Mouse (Mus musculus): ENCODE measurements around the gene Ly86.

The Ly86 gene

DNA sequence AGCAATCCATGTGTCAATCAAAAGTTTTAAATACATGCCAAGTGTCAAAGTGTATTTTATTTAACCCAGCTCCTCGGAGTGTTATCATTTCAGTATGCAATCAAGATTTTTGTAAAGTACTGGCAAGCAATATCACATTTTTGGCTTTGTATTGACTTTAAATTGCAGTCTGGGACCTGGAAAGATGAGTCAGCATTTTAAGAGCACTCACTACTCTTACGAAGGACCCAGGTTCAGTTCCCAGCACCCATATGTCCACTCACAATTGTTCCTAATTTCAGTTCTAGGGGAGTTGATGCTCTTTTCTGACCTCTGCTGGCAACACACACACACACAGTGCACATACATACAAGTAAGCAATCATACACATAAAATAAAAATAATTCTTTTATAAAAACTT, 86.7 kb downstream of the Ly86 start:
- in situ Hi-C loops (cut with MboI): no loop called here

DNA sequence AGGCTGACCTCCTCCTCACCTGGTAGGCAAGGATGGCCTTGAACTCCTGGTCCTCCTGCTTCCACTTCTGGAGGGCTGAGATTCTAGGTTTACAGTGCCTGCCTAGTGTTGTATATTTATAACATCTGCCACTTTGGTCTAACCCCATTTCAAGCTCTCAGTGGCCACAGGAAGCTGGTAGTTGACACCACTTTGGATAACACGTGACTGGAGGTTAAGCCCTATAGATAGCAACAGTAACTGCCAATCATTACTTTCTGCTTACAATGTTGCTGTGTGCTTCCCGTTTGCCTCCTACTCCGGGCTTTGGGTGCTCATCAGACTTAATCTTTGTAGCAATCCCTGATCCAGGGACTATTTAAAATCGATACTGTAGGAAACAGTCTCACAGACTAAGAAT, 87.6 kb downstream of the Ly86 start:
- in situ Hi-C loops (cut with MboI): no loop called here

DNA sequence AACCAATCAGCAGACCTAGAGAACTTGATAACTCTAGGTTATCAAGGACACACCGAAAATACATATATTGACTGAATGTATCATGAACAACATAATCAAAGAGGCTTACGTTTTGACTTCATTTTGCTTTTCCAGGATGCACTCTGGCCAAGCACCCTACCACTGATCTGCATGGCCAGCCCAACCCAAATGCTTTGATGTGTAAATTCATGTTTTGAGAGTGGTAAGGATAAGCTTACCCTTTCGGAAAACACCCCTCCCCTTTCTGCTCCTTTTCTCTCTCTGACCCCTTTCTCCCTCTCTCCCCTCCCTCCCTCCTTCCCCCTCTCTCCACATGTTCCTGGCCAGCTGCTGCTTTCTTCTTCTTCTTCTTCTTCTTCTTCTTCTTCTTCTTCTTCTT, 88.1 kb downstream of the Ly86 start:
- in situ Hi-C loops (cut with MboI): no loop called here

DNA sequence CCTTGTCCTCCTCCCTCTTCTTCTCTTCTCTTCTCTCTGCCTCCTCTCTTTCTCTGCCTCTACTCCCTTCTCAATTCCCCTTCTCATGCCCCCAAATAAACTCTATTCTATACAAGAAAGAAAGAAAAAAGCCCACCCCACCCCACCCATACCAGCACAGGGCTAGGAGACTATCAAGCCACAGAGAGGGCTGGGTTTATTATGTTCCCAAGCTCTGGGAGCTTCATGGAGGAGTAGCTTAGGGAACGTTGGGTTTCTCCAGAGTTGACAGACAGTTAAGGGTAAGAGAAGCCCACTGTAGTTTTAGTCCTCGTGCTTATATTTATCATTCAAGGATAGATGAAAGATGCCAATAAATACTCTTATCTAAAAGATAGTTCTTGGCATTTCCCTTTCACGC, 88.7 kb downstream of the Ly86 start:
- in situ Hi-C loops (cut with MboI): no loop called here

DNA sequence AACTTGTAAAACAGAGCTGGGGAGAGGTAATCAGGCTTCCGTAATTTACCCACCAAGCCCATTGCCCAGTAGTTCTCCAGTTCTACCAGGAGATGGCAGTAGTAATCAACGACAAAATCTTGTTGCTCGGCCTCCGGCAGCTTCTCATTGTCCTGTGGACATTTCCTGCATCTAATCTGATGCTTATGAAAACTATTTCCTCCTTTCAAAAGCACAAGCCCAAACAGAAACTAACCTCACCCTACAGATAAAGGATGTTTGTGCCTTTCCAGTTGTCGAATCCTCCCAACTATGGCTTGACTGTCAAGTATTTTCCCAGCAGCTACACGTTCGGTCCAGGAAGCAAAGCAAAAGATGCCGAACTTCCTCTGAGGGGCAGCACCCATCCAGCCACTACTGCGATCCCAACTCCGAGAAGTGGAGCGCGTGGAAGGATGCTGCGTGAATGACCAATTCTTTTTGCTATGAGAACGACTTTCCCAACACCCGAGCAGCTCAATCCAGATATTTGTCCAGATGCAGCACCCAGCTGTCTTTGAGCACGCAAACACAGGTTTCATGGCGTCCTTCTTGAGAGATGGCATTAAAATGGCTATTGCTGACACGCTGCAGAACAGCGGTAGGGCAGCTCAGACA, 89.2 kb downstream of the Ly86 start:
- in situ Hi-C loops (cut with MboI): no loop called here

DNA sequence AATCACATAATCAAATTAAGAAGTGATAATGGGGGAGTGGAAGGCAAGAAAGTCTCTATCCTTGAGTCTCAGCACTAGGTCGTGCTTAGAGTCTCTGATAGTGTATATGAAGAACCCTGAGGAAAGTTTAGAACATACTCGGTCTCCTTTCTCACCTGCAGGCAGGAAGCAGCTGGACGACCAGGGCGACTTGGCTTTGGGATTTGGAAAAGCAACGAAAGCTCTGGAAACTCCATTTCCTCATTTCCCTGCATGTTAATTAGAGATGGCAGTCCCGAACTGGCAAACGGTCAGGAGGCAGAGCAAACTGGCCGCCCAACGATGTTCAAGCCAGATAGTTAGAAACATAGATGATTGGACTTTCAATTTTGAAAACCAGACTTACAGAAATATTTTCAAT, 89.8 kb downstream of the Ly86 start:
- in situ Hi-C loops (cut with MboI): no loop called here

DNA sequence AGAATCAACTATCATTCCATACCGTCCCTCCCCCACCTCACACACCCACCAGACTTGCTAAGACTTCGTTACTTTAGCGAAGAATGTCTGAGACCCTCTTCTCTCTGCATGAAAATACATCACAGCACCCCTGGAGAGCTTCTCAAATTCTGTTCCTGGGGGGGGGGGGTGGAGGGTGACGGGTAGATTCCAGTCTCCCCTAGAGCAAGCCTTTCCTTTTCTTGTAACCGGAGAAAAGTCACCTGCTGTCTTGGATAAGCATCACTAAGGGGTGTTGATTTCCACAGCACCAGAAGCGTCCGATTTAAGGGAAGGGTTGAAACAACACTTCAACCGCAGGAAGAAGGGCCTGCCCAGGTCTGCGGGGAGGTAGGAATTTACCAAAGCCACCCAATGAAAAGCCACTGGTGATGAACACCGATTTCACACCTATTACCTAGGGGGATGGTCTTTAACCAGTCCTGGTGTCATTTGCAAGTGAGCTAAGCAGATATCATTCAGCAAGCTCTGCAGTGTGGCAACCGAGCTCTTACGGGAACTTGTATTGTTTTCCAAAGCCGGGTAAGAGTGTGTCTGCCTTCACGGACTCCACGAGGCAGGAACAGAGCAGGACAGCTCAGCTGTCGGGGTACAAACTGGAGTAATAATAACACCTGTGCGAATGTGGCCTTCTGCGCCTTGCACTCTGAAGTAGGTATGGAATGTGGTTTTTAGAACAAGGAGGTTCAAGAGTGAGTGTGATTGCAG, 91.4 kb downstream of the Ly86 start:
- in situ Hi-C loops (cut with MboI): no loop called here

DNA sequence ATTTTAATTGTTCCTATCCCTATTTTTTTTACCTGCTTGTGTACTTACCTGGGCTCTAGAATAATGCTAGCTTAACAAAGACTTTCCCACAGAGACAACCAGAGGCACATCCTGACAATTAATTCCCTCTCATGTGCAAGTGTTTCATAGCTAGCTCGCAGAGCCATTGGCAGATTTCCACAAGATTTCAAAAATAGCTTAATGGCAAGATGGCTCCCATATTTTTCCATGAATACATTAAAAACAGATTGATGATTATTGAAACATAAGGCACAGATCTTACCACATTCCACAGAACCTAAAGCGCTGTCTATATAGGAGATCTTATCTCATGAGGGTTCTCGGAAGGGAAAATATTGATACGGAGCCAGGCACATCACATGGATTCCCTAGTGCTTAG, 93.8 kb downstream of the Ly86 start:
- in situ Hi-C loops (cut with MboI): no loop called here

DNA sequence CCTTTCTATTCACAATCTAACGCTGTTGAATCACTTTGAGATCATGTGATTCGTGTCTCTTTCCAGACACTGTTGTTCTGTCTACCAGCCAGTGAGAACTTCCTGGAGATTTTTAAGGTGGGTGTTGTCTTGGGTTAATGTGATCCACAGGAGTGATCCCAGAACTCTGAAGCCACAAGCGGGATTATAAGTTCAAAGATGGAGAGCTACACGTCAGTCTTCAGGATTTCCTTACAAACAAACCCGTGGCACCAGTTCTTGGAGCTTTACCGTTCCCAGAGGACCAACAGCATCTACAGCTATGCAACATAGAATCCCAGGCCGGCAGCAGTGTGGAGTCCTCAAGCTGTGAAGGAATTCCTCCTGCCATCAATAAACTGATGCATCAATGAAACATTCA, 94.5 kb downstream of the Ly86 start:
- in situ Hi-C loops (cut with MboI): no loop called here

DNA sequence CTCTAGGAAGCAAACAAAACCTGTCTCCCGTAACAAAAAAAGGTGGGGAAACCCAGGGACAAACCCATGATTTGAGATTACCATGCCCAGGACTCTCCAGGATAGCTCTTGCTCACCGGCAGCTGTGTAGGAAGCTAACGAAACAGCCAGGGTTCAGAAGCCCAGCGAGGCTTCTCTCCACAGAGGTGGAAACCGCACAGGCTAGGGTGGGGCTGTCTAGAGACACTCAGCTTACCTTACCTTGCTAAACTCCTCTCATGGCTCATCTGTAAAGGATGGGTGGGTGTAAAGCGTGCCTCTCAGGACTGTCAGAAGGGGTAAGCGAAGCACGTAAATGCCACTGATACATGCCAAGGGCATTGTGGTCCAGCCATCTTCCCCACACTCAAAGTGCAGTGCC, 94.9 kb downstream of the Ly86 start:
- in situ Hi-C loops (cut with MboI): no loop called here

DNA sequence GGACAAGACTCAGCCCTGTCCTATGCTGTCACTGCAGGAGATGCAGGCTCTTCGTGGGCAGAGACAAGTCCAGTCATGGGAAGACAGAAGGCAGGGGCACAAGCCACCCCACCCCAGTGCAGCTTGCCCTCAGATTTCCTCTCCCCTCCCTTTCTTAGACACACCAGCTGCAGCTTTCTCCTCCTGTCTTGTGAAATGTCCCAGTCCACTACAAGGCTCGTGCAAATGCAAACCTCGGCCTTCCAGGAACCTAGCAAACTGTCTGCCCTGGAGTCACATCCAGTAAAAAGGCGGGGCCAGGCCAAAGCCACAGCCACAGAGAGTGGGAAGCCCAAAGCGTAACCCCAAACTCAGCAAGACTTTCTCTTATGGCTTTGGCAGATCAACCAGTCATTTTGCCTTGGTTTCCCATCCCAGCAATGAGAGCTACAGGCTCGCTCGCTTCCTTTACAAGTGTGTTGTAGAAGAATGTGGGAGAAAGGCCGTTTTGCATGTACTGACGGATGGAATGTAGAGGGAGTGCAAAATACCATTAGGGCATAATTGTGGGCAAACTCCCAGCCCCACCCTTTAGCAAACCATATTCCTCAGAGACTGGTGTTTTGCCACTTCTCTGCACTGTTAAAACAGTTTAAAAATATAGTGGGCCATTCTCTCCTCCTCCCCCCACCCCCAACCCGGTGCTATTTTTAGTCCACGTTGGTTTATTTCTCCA, 95.7 kb downstream of the Ly86 start:
- in situ Hi-C loops (cut with MboI): no loop called here

DNA sequence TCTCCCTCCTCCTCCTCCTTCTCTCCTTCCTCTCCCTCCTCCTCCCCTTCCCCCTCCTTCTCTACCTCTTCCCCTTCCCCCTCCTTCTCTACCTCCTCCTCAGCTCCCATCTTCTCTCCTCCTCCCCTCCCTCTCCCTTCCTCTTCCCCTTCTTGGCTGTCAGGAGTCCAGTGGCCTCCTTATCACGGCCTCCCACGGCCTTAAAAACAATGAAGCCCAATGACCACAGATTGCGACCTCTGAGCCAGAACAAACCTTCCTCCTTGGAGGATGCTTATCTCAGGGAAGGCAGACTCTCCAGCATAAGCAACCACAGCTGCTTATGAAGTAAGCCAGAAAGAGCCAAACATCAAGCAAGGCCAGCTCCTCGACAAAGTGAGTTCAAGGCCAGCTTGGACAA, 97.0 kb downstream of the Ly86 start:
- in situ Hi-C loops (cut with MboI): no loop called here

DNA sequence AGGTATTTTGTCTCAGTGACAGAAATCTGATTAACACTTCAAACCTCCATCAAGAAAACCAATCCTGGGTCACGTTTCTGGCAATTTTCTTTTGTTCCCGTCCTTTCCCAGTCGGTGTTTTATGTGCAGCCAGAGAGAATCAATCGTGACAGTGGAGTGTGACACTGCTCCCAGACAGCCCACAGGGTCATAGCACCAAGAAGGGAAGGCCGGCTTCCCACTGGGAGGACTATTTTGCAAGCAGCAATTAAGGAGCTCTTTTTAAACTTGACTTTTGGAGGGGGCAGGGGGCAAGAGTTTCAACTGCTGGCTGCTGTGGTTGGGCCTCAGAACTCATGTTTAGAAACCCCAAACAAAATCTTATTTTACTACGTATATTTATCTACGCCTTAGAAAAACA, 97.5 kb downstream of the Ly86 start:
- in situ Hi-C loops (cut with MboI): no loop called here

DNA sequence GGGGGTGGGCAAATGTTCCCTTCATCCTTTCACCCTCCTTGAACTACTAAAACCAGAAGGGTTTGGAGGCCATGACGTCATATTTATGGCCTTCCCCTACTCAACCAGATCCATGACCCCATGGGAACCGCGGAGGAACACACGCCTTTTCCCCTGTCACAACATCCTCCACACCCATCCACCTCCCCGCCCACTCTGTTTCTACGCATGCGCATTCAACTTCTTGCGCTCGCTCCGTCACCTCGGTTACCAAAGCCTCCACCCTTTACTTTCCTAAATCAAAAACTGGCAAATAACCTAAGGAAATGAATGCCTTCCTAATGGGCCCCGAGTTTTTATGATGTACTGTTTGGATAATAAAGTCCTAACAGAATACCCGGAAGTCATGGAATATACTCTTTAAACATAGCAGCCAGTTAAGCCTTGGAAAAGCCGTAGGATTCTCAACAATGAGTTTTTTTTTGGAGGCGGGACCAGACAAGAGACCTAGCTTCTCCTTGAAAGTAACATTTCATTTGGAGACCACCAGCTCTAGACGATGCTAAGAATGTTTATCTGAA, 101.8 kb downstream of the Ly86 start:
- in situ Hi-C loops (cut with MboI): no loop called here

DNA sequence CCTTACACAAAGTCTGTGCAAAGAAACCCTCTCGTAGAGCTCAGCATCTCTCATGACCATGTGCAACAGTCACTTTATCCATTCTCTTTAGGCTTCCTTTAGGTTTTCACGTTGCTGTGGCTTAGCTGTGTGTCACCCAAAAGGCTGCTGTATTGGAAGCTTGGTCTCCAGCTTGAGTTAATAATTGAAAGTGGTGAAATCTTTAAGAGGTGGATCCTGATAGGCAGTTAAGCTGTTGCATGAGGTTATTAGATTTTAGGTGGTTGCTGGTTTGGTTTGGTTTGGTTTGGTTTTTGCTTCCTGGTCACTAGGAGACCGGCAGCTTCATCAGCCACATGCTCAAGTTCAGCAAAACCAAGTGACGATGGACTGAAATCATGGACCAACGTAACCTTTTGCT, 106.0 kb downstream of the Ly86 start:
- in situ Hi-C loops (cut with MboI): no loop called here

DNA sequence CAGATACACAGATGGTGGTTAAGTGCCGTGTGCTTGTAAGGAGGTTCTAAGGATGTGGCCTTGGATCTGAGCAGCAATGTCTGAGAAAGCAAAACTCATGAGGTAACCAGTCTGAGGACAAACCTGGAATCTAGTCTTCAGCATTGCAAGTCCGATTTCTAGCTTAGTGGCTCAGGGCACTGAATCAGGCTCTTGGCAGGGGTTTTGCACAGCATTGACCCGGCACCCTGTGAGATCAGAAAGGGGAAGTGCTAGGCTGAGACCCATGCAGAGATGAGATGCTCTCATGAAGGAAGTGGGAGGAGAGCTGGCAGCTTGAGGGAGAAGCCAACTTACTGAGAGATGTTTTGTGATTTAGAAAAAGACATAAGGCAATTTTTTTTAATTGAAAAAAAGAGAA, 106.5 kb downstream of the Ly86 start:
- in situ Hi-C loops (cut with MboI): no loop called here

DNA sequence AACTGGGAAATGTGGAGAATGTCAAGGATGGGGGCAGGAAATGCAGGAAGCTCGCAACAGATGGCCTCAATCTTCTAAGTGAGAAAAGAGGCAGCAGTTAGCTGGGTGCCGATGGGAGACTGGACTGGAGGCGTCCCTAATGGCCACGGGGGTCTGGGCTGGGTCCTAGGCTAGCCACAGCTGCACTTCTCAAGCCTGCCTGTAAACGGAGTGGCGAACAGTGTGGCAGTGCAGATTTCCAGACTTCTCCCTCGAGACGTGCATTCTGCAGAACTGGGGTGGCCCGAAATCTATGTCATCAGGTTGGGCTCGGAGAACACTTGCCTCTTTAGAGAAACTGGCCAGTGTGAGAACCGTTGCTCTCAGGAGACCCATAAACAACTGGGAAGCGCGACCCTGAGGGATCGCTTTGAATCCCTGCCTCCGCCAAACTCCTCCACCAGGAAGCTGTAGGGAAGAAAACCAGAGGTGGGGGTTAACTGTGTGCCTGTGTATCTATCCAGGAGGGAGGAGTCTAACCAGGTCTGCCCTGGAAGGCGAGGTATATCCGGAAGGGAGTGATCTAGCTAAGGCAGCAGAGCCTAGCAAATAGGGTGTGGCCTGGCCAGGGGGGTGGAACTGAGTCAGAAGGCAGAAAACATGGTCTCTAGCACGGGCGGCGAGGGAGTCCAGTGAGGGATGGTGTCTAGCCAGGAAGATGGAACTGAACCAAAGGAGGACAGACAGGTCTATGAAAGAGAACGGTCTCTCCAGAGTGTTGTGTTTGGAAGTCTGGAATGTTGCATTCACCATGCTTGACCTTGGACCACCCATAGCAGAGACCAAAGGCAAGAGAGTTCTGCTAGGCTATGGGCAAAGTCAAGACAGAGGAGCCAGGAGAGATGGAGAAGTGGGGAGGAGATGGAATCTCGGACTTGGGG, 107.3 kb downstream of the Ly86 start:
- in situ Hi-C loops (cut with MboI): no loop called here

DNA sequence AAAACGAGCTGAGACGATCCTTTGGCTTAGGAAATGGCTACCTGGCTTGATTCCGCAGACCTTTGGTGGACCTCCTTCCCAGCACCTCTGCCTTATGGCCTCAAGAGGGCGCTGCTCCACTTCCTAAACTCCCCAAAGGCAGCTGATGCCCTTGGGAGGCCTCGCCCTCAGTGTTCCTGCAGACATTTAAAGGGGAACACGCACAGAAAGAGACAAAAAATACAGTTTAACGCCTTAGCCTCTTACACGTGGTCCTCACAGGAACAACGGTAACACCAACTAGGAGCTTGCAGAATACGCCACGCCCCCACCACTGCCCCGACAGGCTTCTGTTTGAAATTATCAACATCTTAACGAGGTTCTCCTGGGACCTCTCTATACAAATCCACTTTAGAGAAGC, 108.2 kb downstream of the Ly86 start:
- in situ Hi-C loops (cut with MboI): no loop called here

DNA sequence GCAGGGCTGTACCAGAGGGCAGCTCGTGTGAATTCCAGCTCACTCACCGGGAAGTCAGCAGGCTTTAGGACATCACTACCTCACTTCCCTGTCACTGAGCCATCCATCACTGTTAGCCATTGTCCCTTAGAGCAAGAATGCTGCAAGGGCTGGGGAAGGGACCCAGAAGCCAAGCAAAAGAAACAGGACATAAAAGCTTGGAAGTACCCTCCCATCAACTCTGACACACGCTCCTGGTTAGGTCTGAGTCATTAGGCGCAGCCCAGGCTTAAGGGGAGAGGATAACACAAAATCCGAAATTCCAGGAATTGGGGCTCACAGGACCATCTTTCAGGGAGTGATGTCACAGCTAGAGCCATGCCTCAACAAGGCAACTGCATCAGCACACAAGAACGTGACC, 109.3 kb downstream of the Ly86 start:
- in situ Hi-C loops (cut with MboI): no loop called here

DNA sequence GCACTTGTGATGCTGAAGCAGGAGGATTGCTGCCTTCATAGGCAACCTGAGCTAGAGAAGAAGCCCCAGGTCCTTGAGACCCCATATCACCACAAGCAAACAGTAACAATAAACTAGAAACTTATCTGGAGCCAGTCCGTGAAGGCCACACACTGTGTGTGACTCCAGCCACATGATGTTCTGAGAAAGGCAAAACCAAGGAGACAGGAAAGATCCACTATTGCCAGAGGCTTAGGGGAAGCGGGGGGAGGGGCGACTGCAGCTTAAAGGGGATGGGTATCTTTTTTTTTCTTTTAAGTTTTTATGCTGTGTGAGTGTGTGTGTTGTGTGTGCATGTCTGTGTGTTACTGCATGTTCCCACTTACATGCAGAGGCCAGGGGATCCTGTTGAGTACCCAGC, 110.6 kb downstream of the Ly86 start:
- in situ Hi-C loops (cut with MboI): no loop called here

DNA sequence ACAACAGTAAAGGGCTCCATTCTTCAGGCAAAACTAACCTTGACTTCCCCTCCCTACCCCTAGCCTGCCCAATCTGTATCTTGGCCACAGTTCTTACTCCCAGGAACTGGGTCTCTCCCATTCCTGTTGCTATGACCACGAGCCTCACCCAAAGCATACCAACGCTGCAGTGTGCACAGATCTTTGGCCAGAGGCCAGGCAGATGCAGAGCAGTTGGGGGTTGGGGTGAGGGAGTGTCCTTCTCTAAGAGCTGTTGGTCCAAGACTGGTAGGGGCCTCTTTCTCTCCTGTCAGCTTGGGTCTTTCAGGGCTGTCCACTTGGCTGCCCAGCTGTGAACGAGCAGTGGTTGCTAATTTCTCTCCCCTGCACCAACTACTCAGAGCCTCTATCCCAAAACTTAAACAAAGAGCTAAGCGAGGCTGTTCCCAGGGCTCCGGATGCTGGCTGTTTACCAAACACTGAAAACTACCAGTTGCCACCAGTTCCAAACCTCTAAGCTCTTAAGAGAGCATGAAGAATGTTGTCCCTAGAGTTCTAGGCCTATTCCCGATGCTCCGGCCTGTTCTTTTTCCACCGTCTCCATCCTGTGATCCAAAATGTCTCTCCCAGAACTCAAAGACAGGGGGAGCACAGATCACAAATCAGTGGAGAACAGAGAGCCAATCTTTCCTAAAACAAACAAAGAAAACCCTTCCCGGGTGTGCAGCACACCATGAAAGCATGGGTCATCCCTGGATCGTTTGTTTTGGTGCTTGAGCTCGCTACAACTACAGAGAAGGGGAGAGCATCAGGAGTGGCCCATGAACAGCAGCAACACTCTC, 112.2 kb downstream of the Ly86 start:
- in situ Hi-C loops (cut with MboI): no loop called here

All from mature B cell (primary cell).